Mouse (Mus musculus): ENCODE measurements at regions not wholly inside any gene's neighbourhood (a gene's known extent, or its start where the extent isn't known, plus 50 kb on each side); places are given as distances from the start of the nearest gene placed in this dataset.

DNA sequence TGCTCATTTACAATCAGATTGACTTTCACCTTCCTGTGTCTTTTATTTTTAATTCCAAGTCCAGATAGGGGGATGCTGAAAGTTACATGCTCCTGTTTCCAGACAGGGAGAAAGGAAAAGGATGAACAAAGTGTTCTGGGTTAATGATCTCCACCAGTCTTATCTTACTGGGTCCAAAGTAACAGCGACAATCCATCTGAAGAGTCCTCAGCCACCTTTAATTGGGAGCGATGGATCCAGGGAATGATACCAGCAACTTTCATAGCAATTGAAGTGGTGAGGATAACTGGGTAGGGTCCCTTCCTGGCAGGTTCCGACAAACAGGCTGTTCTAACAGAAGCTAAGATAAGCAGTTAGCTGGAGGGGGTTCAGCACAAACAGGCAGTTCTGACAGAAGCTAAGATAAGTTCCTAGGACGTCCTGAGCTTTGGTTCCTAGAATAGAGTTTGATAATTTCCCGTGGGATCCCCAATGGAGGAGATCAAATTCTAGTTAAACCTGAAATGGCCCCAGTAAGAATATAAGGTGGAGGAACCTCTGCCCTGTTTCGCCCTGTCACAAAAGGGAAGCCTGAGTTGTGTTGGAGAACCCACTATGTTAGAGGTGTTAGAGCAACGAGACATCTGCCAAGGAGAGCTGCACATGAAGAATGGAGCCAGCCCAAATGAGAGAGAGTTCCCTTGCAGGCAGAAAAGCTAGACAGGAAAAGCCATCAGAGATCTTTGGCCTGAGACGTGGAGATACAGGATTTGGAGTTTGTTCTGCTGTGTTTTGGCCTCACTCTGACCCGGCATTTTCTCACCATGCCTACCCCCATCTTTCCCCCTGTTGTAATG lies 124.8 kb downstream of the 1810010D01Rik start:
- ATAC-seq, result no peak
- POLR2A ChIA-PET, result no interaction called here

DNA sequence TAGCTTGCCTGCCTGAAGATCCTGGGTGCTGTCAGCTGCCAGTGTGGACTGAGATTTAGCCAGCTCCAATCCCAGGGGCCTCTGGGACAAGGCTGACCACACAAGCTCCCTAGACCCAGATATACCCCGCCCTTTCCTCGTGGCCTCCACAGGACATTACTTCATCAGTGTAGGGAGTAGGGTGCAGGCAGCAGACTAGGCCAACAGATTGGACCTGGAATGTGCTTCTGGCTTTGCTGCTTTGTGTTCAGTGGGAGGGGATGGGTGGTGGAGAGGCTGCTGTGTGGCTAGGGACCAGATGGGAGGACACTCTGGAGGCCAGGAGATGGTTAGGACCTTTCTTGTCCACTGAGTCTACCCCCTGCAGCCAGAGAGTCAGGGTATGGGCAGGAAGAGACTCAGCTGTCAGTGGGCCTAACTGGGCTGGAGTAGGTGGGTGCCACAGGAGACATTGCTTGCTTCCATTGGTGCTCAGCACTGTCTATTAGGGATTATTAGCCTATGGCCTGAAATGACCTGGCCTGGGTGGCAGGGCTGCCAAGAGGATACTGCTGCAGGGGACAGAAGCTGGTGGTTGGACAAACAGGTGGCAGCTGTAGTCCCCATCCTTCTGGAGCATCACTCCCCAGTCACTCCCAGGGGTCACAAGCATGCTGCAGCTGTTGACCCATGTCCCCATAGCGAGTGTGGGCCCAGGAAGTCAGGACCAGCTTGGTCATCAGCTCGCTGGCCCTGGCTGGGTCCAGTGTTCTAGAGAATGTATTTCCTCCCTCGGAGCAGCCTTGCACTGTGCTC lies 132.5 kb upstream of the Ccnd1 start:
- DNase-seq (ENCODE audit: low read depth, low spot score) (no peak), ATAC-seq (no peak)
- no peak for TF ChIP-seq CTCF (IDR thresholded peaks at IDR 0.05)
- ChIA-PET CTCF (interaction anchor here (1.6 kb wide), 1 partner anchor 12 kb away, joined by 7 read pairs; no protein-coding TSS in a partner anchor), POLR2A (no interaction called here)
- in situ Hi-C loops (cut with MboI; ENCODE audit: low pct_unique_long_range_greater_than_20kb), result no loop called here
- no peaks in the 10 kb centered on the region for H3K27me3 ChIP-seq

More for the DNA sequence above, 124.8 kb downstream of the 1810010D01Rik start:
- no peak for TF ChIP-seq CTCF (IDR thresholded peaks at IDR 0.05)
- in situ Hi-C loops (cut with MboI; ENCODE audit: low pct_unique_long_range_greater_than_20kb), result no loop called here
- CTCF ChIA-PET, result interaction anchor here (0.9 kb wide), 1 partner anchor 29 kb away, joined by 3 read pairs; no protein-coding TSS in a partner anchor
- no peaks in the 10 kb centered on the region for H3K27me3 ChIP-seq
- DNase-seq (ENCODE audit: low read depth, low spot score), result no peak

GRCm38 (mm10) chr7:145071533-145071932 lies 131.8 kb upstream of the Ccnd1 start:
- ATAC-seq (no peak), DNase-seq (ENCODE audit: low read depth, low spot score) (no peak)
- in situ Hi-C loops (cut with MboI; ENCODE audit: low pct_unique_long_range_greater_than_20kb), result no loop called here
- ChIA-PET POLR2A (no interaction called here), CTCF (no interaction called here)
- no peak for TF ChIP-seq CTCF (IDR thresholded peaks at IDR 0.05)
- H3K27me3 ChIP-seq, result no peaks in the 10 kb centered on the region

DNA sequence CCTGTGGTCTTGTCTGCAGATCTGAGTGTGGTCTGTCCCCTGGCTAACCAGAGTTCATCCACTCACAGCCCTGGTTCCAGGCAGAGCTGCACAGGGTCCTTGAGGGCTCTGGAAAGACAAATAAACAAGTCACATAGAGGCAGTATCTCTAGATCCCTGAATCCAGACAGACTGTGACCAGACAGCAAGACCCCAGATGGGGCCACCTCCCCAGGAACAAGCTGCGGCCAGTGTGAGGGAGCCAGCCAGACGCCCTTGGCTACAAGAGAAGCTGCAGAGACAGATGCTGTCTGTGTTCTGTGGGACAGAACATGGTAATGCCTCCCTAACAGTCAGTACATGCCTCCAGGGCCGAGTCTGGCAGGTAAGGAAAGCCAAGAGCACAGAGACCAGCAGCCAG lies 127.6 kb upstream of the Ccnd1 start:
- ChIA-PET CTCF (no interaction called here), POLR2A (no interaction called here)
- TF ChIP-seq CTCF (IDR thresholded peaks at IDR 0.05), result no peak
- in situ Hi-C loops (cut with MboI; ENCODE audit: low pct_unique_long_range_greater_than_20kb), result no loop called here
- DNase-seq (ENCODE audit: low read depth, low spot score) (no peak), ATAC-seq (no peak)
- no peaks in the 10 kb centered on the region for H3K27me3 ChIP-seq

GRCm38 (mm10) chr7:145056320-145056719 lies 116.6 kb upstream of the Ccnd1 start:
- ChIA-PET CTCF (no interaction called here), POLR2A (no interaction called here)
- in situ Hi-C loops (cut with MboI; ENCODE audit: low pct_unique_long_range_greater_than_20kb), result no loop called here
- DNase-seq (ENCODE audit: low read depth, low spot score) (no peak), ATAC-seq (no peak)
- TF ChIP-seq CTCF (IDR thresholded peaks at IDR 0.05), result no peak
- H3K27me3 ChIP-seq, result no peaks in the 10 kb centered on the region

GRCm38 (mm10) chr7:145051616-145052015 lies 111.9 kb upstream of the Ccnd1 start:
- no peak for ATAC-seq
- no peaks in the 10 kb centered on the region for H3K27me3 ChIP-seq
- TF ChIP-seq CTCF (IDR thresholded peaks at IDR 0.05), result no peak
- in situ Hi-C loops (cut with MboI; ENCODE audit: low pct_unique_long_range_greater_than_20kb), result no loop called here
- POLR2A ChIA-PET, result interaction anchor here (0.9 kb wide), 1 partner anchor 115 kb away, joined by 3 read pairs; no protein-coding TSS in a partner anchor
- CTCF ChIA-PET, result no interaction called here
- no peak for DNase-seq (ENCODE audit: low read depth, low spot score)

DNA sequence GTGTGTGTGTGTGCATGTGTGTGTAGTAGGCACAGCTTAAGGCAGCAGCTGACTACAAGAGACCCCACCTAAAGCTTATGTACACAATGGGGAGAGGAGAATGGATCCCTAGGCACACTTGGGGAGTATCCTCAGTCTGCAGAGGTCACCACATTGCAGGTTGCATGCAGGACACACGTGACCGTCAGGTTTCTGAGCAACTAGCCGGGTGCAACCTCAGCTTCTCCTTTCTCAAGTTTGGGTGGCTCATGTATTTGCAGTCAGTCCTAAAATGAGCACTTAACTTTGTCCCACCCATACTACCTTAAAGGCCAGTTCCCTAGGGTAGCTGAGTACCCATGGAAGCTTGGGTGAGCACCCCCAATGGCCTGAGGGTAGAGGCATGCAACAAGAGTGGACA lies 111.0 kb upstream of the Ccnd1 start:
- ChIA-PET POLR2A (interaction anchor here (0.9 kb wide), 1 partner anchor 114 kb away, joined by 3 read pairs; no protein-coding TSS in a partner anchor), CTCF (no interaction called here)
- DNase-seq (ENCODE audit: low read depth, low spot score) (no peak), ATAC-seq (no peak)
- in situ Hi-C loops (cut with MboI; ENCODE audit: low pct_unique_long_range_greater_than_20kb), result no loop called here
- no peaks in the 10 kb centered on the region for H3K27me3 ChIP-seq
- TF ChIP-seq CTCF (IDR thresholded peaks at IDR 0.05), result no peak

DNA sequence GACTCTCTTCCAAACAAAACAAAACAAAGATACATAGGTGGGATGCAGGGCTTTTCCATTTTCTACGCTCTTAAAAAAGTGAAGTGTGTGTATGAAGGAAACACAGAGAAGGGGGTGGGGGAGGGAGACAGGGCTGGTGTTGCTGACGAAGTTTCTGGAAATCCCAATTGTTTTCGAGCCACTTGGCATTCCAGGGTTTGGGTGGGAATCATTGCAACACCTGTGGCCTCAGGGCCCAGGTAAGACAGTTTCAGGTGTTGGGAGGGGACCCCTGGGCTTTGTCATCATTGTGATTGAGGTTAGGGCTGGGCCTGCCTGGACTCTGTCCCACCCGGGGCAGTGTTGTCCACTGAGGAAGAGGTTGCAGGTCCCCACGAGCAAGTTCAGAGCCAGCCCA lies 108.8 kb upstream of the Ccnd1 start:
- ChIA-PET POLR2A (no interaction called here), CTCF (no interaction called here)
- no peaks in the 10 kb centered on the region for H3K27me3 ChIP-seq
- in situ Hi-C loops (cut with MboI; ENCODE audit: low pct_unique_long_range_greater_than_20kb), result loop anchor here (5.0 kb wide), 1 partner anchor 106 kb away; no protein-coding TSS in a partner anchor
- DNase-seq (ENCODE audit: low read depth, low spot score), result no peak
- no peak for ATAC-seq
- no peak for TF ChIP-seq CTCF (IDR thresholded peaks at IDR 0.05)

DNA sequence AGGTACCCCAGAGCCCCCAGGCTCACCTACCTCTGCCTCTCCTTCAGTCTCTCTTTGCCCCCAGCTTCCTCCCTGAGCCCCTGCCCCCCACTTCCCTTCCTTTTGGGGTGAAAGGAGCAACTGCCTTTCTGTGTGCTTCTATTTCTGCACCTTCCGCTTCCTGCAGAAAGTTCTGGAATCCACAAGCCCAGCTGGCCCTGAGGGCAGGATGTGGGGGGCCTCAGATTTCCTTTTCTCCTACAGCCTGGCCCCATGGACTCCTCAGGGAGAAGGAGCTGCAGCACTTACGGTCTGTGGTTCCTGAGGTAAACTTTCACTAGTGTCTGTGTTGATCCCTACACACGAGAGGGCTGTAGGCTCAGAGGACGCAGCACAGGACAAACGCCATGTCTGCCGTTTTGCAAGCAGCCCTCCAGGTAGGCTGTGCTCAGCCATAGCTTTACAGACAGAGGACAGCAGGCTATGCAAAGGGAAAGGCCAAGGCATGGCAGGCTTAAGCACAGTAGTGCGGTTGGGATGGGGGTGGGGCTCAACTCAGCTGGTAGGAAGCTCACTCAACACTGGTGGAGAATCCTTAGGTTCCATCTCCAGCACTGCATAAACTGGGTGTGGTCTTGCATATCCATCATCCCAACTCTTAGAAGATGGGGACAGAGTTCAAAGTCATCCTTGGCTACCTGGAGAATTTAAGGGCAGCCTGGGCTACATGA lies 108.2 kb upstream of the Ccnd1 start:
- H3K27me3 ChIP-seq, result no peaks in the 10 kb centered on the region
- ChIA-PET CTCF (no interaction called here), POLR2A (no interaction called here)
- DNase-seq (ENCODE audit: low read depth, low spot score) (no peak), ATAC-seq (no peak)
- TF ChIP-seq CTCF (IDR thresholded peaks at IDR 0.05), result no peak
- in situ Hi-C loops (cut with MboI; ENCODE audit: low pct_unique_long_range_greater_than_20kb), result loop anchor here (5.0 kb wide), 1 partner anchor 106 kb away; no protein-coding TSS in a partner anchor

- POLR2A ChIA-PET, result no interaction called here
- DNase-seq (ENCODE audit: low read depth, low spot score) (peak; percentile 64), ATAC-seq (peak; percentile 89)
- no peak for TF ChIP-seq CTCF (IDR thresholded peaks at IDR 0.05)
- in situ Hi-C loops (cut with MboI; ENCODE audit: low pct_unique_long_range_greater_than_20kb), result loop anchor here (5.0 kb wide), 1 partner anchor 103 kb away; no protein-coding TSS in a partner anchor
- CTCF ChIA-PET, result interaction anchor here (1.1 kb wide), 1 partner anchor 19 kb away, joined by 3 read pairs; no protein-coding TSS in a partner anchor
- no peaks in the 10 kb centered on the region for H3K27me3 ChIP-seq
Observed at GRCm38 (mm10) chr7:145045230-145045629, 105.5 kb upstream of the Ccnd1 start.

Data from Patski (cell line).